Mouse (Mus musculus) left cerebral cortex, adult 9 months (tissue): ENCODE measurements around the gene Adgrl2.

Source experiments
- DNase-seq, 2 experiments: peaks; one replicate each; pipeline ENCODE4 v3.0.0; 2022; ENCODE audit warnings: low spot score in 2 of 2

The Adgrl2 gene

DNA sequence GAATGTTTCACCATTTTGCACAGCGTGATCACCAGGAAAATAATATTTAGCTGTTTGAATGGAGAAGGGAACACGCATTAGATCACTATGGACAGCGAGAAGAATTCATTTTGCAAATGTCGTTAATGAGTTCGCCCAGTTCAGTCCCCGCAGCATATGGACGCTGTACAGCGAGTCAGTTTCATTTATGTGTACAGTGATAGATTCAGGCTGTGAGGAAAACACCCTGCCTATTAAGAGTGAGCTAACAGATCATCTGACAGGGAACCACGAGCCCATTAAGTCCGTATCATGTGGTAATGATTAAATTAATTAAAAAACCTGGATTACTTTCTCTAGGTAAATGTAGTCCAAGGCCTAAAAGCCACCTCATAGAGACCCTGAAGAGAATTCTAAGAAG, 161.8 kb downstream of the Adgrl2 start:
- DNase-seq, result no peak

GRCm38 (mm10) chr3:148823551-148823950, 166.8 kb downstream of the Adgrl2 start:
- DNase-seq, result no peak

GRCm38 (mm10) chr3:148821632-148822031, 168.7 kb downstream of the Adgrl2 start:
- no peak for DNase-seq

DNA sequence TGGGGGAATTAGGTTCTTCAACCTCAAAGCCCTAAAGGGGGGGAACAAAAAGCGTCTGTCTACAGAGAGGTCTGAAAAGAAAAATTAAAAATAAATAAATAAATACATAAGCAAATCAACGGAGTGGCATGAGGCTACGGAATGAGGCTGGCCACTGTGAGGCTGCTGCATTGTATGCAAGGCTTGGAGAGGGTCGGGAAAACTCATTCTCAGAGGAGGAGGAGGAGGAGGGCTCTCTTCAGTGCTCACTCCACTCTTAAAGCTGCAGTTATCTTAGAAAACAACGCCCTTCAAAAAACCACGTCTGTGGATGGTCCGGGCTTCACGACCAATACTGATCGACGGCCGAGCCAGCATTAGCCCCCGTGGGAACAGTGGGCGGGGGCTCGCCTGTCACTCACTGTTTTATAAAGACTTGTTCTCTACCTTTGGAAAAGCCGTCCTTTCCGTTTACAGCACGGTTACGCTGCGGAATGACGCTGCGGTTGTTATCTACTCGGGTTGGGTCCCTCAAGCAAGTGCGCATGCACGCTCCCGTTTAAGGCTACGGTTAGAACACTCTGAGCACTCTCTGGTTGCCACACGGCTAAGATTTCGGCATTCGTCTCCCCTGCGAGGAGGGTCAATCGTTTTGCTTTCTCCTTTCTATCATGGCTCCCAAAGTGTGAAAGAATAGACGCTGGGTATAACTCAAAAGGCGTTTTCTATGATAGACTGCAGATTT, 170.9 kb downstream of the Adgrl2 start:
- no peak for DNase-seq

DNA sequence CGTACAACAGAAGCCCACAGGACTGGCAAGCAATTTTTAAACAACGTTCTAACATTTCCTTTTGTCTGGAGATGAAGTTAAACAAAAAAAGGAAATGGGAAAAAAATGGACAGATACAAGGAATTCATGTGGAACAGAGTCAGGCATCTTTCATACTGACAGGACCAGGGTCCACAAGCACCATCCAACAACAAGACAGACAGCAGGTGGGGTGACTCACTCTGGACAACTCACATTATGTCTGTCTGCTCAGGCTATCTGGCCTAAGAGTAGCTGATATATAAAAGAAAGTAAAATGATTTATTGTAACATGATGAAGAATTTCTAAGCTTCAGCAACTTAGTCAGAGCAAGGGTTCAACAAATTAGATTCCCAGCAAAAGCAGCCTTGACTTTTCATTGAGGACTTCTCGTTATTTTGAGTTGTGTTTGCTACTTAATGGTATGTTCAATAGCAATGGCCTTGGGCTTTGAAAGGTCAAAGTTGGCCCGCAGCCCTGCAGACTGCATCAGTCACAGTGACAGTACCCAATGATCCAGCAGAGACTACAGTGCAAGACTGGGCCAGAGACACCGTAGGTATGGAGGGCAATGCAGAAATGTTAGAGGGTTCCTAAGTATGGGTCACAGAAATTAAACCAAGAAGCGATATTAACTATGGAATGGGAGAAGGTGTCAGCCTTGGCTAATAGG, 171.8 kb downstream of the Adgrl2 start:
- no peak for DNase-seq

DNA sequence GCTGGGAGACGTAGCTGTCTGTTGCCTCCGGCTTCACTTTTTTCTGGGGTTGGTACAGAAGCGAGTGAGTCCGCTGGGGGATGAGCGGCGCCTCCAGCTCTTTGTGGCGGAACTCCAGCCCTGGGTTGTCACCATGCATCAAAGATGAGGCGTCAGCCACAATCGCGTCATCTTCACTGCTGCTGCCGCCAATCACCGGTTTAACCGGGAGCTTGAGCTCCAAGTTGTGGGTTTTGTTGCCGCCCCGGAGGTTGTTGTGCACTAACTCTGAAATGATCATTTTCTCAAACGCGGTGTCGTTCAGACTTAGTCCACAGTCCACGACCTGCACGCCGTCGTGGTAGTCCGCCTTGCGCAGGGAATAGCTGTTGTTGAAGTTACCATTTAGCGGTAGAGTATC, 172.9 kb downstream of the Adgrl2 start:
- no peak for DNase-seq

GRCm38 (mm10) chr3:148813121-148813520, 177.2 kb downstream of the Adgrl2 start:
- no peak for DNase-seq

- no peak for DNase-seq
These were observed 178.3 kb downstream of the Adgrl2 start for GRCm38 (mm10) chr3:148812059-148812458.

GRCm38 (mm10) chr3:148806977-148807376, 183.4 kb downstream of the Adgrl2 start:
- DNase-seq, result no peak

- DNase-seq, result no peak
These were observed 197.0 kb downstream of the Adgrl2 start for GRCm38 (mm10) chr3:148793286-148793913.

DNA sequence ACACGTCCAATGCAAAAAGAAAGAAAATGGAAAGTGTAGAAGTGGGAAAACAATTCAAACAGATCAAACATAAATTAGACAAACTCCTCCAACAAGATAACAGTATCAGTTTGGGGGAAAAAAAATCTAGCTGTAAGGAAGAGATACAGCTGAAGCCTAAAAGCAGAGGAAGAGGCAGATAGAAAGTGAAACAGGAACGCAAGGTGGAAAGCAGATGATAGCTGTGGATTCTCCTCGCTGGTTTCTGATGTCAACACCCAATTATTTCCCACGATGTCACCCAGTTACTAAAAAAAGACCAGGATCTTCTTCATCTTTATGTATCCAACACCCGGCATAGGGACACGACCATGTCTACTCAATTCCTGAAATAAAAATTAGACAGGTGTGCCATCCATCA, 220.0 kb downstream of the Adgrl2 start:
- DNase-seq, result no peak
